Mouse (Mus musculus) urinary bladder, postnatal 4 days (tissue): Measurements from ENCODE around the gene Zfp213.
"Not testable (repeated sequence)": the region's sequence is repeated elsewhere in the genome, so short reads cannot be mapped to it uniquely, and the experiment has no call there.

Experiments used
- DNase-seq, 2 experiments: peaks; one replicate each; pipeline ENCODE4 v3.0.0; 2021 to 2022; ENCODE audit warnings: low spot score in 2 of 2

The Zfp213 gene

GRCm38 (mm10) chr17:23544766-23545165 lies 19.3 kb downstream of the Zfp213 start:
- DNase-seq = no peak

DNA sequence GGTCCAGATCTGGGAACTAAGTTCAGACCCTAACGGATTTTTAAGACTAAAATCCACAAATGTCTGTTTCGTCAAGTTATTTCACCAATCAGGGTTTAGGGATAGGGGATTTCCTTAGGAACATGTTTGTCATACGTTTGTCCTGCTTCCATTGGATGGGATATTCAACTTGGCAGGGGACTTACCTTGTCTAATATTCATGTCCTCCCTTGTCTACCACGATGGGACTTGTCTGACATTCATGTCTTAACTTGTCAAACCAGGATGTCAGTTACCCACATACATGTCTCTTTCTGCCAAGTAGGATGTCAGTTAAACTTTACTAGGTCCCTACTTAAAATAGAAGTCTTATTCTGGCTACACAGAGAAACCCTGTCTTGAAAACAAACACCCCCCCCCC lies 20.1 kb downstream of the Zfp213 start:
- no peak for DNase-seq

- DNase-seq = no peak
Measured at GRCm38 (mm10) chr17:23543325-23543724, 20.7 kb downstream of the Zfp213 start.

- no peak for DNase-seq
Measured at GRCm38 (mm10) chr17:23542835-23543234, 21.2 kb downstream of the Zfp213 start.

GRCm38 (mm10) chr17:23542004-23542720 lies 21.9 kb downstream of the Zfp213 start:
- DNase-seq = no peak

DNA sequence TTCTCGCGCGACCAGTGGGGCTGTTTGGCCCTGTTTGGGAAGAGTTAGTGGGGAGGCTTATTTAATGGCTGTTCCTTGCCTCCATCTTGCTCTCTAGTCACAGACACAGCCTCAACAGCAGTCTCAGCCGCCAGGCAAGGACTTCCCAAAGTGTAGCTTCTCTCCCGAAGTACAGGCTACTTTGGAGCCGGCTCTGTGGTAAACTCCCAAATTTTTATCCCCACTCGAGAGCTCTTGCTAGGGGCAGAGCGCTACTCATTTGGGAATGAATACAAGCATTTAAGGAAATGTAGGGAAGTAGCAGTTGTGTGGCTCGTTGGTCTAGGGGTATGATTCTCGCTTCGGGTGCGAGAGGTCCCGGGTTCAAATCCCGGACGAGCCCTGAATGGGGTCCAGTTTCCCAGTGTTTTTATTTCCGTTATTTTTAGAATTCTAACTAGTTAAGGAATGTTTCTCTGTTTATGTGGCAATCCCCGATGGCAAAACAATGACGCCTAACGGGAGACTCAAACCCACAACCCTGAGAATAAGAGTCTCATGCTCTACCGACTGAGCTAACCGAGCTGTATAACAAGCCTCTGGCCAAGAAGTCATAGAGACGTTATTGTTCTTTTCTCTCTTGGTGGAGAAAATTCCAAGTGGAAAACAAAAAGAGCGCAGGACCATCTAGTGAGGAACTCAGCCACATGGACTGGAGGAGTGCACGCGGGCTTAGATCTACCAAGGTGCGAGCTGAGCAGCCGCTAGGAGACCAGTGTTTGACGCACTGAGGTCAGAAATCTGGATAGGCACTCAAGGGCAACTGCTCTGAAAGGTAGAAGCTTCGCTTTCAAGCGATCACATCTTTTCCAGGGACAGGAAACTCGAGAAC lies 23.2 kb downstream of the Zfp213 start:
- DNase-seq = no peak

GRCm38 (mm10) chr17:23540106-23540505 lies 23.9 kb downstream of the Zfp213 start:
- DNase-seq = no peak

DNA sequence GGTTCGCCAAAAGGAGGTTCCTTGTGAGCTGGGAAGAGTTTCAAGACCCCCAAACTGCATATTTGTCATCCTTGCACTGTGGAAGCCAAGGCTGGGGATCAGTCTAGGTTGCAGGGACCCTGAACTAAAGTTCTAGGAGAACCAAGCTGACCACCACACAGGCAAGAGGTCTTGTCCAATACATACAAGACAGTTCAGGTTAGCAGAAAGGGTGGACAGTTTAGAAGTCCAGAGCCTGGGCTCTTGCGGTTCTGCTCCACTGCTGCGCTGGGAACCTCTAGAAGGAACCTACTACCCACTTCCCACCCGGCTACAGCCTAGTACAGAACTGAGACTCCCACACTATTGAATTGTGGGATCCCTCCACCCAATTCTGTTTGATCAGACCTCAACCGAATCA lies 24.4 kb downstream of the Zfp213 start:
- DNase-seq = no peak

DNA sequence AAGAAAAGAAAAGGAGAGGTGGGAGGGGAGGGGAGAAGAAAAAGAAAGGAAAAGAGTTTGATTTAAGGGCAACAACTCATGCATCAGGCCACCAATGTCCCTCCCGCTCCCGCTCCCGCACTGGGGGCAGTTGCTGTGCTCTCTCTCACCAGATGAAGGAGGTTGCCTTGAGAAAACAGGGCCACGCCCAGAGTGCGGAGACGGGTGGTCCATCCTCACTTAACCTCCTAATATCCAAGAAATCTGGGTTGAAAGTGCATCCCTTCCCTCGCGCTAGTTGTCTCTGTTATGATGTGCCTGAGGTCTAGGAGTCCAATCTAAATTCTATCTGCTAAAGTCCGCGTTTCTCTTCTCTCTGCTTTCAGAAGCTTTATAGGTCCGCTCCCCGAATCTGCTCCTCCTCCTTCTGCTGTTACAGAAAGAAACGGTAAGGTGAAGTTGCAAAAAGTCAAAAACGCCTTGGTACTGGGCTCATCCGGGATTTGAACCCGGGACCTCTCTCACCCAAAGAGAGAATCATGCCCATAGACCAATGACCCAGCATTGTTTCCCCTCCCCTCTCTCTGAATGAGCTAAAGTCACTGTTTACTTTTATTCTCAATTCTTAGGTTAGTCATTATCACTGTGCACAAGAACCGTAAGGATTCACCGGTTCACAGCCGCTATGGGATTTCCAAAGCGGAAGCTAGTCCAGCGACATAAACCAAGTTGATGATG lies 25.6 kb downstream of the Zfp213 start:
- DNase-seq = no peak

DNA sequence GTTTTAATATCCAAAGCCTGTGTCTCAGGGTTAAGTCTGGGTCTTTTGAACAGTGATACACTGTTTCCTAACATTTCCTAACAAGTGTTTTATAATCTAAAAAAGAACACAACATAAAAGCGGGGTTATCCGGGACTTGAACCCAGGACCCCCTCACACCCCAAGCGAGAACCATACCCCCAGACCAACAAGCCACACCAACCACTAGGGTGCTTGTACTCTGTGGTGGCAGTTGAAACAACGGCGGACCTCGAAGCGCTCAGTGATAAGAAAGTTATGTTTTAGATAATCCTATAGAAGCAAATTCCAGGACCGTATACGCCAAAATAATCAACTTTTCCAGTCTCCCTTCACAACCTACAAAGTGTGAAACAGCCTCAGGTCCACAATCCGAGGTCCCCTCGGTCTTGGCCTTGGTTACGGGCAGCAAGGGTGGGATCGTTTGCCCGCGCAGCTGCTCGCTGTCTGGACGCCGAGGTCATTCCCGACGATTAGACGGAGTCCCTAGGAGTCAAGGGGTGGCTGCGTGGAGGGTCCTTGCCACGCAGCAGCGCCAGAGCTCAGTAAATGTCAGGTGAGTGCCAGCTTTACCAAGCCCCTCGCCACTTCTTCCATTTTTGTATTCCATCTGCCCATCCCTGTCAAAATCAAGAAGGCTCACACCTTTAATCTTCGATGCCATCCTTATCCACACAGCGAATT lies 26.3 kb downstream of the Zfp213 start:
- no peak for DNase-seq

DNA sequence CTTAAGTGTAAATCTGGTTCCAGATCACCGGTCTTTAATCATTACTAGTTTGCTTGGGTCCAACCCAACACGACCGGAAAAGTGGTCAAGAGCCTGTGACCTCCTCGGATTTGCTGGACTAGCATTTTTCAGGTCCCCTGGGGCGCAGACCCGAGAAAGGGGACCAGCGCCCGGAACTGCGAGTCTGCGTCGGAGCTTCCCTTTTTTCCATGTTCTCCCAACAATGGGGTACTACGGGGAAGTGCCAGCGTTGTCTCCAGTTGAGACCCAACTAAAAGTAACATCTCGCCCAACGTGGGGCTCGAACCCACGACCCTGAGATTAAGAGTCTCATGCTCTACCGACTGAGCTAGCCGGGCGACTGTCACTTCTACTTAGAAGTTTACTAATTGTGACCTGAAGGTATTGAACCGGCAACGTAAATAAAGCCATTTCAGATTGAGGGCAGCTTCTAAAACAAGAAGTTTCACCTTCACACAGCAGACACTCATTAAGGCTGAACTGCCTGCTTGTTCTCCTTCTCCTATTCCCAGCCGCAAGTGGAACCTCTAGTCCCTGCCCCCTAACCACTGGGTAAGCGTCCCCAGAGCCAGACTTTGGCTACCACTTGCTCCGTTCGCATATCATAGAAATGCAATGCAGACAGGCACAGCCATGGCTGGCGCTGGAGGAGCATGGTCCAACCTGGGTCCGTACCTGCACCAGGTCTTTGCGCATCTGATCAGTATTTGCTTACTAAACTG lies 28.8 kb downstream of the Zfp213 start:
- not testable (repeated sequence) for DNase-seq

DNA sequence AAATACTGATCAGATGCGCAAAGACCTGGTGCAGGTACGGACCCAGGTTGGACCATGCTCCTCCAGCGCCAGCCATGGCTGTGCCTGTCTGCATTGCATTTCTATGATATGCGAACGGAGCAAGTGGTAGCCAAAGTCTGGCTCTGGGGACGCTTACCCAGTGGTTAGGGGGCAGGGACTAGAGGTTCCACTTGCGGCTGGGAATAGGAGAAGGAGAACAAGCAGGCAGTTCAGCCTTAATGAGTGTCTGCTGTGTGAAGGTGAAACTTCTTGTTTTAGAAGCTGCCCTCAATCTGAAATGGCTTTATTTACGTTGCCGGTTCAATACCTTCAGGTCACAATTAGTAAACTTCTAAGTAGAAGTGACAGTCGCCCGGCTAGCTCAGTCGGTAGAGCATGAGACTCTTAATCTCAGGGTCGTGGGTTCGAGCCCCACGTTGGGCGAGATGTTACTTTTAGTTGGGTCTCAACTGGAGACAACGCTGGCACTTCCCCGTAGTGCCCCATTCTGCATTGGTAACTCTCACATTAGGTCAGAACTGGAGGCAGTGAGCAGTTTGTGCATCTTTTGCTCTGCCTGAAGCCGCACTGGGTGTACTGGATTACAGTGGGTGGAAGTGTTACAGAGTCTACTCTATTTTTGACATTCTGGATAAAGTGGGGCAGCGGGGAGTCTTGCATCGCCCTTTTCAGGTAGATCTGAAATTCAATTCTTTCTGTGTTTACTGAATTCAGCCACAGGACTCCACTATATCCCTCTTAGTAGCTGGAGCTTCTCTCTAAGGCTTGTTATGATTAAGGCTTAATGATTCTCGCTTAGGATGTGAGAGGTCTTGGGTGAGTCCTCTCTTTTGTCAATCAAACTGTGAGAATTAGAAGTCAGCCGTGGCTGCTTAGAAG lies 30.2 kb downstream of the Zfp213 start:
- not testable (repeated sequence) for DNase-seq

GRCm38 (mm10) chr17:23531408-23531807 lies 32.6 kb downstream of the Zfp213 start:
- not testable (repeated sequence) for DNase-seq

DNA sequence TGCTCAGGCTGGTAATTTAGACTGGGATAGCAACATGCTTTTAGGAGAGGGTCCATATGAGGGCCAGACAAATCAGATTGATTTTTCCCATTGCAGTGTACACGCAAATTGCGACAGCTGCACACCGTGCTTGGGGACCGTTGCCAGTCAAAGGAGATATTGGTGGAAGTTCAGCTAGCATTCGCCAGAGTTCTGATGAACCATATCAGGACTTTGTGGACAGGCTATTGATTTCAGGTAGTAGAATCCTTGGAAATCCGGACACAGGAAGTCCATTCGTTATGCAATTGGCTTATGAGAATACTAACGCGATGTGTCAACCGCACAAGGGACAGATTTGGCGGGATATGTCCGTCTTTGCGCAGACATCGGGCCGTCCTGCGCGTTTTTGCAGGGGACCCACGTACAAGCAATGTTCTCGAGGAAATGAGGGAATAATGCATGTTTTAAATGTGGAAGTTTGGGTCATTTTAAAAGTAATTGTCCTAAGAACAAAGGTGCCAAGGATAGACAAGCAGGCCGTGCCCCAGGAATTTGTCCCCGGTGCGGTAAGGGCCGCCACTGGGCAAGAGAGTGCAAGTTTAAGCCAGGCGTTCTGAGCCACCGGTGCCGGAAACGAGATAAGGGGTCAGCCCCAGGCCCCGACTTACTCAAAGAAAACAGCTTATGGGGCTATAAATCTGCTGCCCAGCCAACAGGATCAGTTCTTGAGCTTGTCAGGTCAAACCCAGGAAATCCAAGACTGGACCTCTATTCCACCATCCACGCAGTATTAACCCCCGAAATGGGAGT lies 40.9 kb downstream of the Zfp213 start:
- DNase-seq = not testable (repeated sequence)

GRCm38 (mm10) chr17:23518701-23519423 lies 45.2 kb downstream of the Zfp213 start:
- DNase-seq = no peak
